Mouse (Mus musculus) left cerebral cortex, postnatal 10 days (tissue): ENCODE measurements around the gene Wdr27. TPM values are rescaled to one million over a fixed set of nuclear protein-coding genes. Genes with fewer than 3 reads are reported as not detected.

Experiments
- DNase-seq, 2 experiments: peaks; one replicate each; pipeline ENCODE4 v3.0.0; 2021 to 2022; ENCODE audit warnings: low spot score in 2 of 2, mixed read lengths in 1 of 2; ENCODE audit errors: extremely low spot score in 1 of 2
- intact Hi-C: fragments of 180-260 bp; cut with DNase I; formaldehyde crosslinking; loops from one replicate; pipeline ENCODE4 v1.15.1; 2025
- total RNA-seq, 2 experiments: library from RNA; stranded (reverse); gene quantifications; 2 replicates each; pipeline ENCODE4 v1.2.3; 2021

Wdr27 gene
- total RNA-seq, 2 experiments from 2014 or later = 3.6 to 4.6 TPM

DNA sequence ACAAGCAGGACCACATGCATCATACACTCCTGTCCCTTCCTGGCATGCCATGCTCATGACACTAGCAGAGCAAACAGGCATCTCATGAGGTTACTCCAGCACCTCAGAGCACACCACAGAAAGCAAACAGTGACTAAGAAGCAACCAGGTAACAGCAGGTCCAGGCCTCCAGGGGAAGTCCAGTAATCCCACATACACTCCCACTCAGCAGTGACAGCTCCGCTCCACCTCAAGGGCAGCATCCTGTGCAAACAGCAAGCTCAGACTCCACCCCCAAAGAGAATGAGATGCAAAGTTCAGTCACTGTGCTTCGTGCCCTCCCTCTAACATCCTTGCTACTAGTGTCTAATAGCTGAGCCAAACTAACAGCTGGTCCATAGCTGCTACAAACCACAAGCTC, 56.0 kb downstream of the Wdr27 start:
- DNase-seq = no peak
- intact Hi-C loops = no loop called here

DNA sequence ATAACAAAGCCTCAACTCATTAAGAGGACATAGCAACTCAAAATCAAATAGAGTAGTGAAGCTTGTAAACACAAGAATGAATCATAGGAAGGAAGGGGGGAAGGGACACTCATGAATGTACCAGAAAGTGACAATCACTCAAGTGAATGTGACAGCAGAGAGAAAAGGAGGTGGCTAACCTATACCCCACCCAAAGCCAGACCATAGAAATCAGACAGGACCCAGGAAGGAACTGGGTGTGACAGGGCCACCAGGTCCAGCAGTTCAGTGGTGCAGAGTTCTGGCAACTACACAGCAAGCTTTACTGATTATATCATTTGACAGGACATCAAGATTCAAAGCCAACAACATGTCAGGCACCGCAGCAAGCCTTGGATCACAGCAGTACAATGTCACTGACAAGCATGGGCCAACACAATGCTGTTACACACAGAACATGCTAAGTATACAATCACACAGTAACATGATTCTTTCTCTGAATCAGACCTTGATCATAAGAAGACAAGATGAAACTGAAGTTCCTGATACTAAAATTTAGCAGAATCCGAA, 68.2 kb downstream of the Wdr27 start:
- DNase-seq = no peak
- intact Hi-C loops = no loop called here

- intact Hi-C loops = no loop called here
- no peak for DNase-seq
Measured at GRCm38 (mm10) chr17:14860220-14860619, 82.7 kb downstream of the Wdr27 start.

- no peak for DNase-seq
- intact Hi-C loops = no loop called here
Measured at GRCm38 (mm10) chr17:14847709-14848108, 95.2 kb downstream of the Wdr27 start.

- intact Hi-C loops = no loop called here
- no peak for DNase-seq
Measured at GRCm38 (mm10) chr17:14846880-14847279, 96.1 kb downstream of the Wdr27 start.

- intact Hi-C loops = no loop called here
- DNase-seq = peak in 1 of 2 experiments; percentile 50
Measured at GRCm38 (mm10) chr17:14826715-14827295, 116.2 kb downstream of the Wdr27 start.

DNA sequence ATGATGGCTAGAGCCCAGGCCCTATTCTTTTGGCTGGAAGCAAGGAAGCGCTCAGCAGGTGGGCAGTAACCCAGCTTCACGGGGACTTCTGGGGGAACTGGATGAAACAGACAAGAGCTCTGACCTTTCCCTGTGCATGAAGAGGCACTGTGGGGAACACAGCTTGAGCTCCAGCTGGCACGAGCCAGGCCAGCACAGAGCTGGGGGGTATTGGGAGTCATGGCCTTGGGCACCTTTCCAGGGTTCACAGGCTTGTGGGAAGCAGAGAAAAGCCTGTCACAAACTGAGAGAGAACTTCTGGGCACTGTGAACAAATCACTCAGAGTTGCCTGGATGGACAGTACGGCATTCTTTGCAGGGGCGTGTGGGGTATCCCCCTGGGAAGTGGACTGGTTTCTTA, 118.0 kb downstream of the Wdr27 start:
- peak in 1 of 2 experiments; percentile 49 for DNase-seq
- intact Hi-C loops = no loop called here

DNA sequence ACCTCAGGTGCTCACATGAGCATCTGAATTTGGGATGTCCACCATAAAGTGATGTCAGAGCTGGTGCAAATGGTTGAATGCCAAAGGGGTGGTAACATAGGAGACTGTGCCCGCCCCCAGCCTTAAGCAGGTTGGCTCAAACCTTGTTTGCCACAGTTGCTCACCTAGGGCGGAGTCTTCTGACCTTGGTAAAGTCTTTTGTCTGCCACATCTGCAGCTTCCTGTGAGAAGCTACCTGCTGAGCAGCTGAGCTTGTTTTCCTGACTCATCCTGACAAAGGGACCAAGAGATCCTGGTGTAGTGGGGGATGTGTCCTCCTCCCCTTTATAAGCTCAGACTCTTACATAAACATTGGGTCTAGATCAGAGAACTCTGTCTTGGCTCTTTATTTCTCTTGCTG, 125.0 kb downstream of the Wdr27 start:
- intact Hi-C loops = no loop called here
- DNase-seq = no peak

DNA sequence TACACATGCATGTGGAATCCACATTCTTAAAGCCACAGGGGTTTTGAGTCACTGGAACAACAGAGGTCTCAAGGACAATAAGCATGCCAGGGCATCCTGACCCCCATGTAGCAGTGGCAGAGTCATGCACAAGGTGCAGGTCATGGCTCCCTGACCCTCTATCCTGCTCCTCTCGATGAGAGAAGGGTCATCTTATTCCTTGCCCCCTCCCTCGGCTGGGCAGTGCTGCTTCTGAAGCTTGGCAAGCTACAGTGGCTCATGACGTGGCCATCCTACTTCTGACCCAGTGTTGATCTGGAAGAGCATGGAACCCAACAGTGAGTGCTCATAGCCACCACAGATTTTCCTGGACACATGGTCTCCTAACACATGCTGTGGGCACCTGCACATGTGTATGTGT, 126.9 kb downstream of the Wdr27 start:
- intact Hi-C loops = no loop called here
- DNase-seq = no peak

DNA sequence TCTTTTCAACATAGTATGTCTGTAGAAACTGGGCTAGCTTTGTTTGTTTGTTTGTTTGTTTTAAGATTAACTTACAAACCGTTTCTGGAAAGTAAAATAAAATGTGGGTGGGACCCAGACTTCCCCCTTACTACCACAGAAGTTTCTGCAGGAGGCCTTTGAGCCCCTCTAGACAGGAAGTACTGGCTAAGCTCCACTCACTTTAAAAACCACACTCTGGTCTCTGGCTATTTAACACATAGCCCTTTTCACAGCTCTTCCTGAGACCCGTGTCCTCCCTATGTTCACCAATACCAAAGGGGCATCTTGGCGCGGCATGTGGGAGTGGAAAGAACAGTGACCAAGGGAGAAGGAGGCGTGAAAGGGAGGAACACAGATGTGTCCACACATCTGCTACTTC, 127.7 kb downstream of the Wdr27 start:
- no peak for DNase-seq

GRCm38 (mm10) chr17:14812631-14813030, 130.3 kb downstream of the Wdr27 start:
- intact Hi-C loops = no loop called here
- no peak for DNase-seq

More for the DNA sequence above, 127.7 kb downstream of the Wdr27 start:
- intact Hi-C loops = no loop called here

DNA sequence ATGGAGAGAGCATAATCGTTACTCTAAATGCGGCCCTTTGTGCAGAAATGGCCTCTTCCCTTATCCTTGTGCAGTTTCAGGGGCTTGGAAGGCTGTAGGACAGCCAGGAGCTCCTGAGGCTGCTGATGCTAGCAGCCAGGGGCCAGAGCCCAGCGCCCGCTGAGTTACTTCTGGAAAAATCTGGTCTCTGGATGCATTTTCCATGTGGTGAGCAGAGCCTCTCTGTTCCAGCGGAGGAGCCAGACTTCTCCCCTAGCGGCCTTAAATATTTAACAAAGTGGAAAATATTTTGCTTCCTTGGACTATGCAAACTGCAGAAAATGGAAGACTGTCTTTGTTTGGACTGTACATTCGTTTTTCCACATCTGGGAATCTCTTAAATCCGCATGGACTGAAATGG, 130.9 kb downstream of the Wdr27 start:
- intact Hi-C loops = no loop called here
- DNase-seq = no peak

GRCm38 (mm10) chr17:14806808-14807207, 136.2 kb downstream of the Wdr27 start:
- intact Hi-C loops = no loop called here
- no peak for DNase-seq

- DNase-seq = no peak
- intact Hi-C loops = no loop called here
Measured at GRCm38 (mm10) chr17:14799243-14799642, 143.7 kb downstream of the Wdr27 start.

- intact Hi-C loops = no loop called here
- DNase-seq = no peak
Measured at GRCm38 (mm10) chr17:14795074-14795473, 147.9 kb downstream of the Wdr27 start.

DNA sequence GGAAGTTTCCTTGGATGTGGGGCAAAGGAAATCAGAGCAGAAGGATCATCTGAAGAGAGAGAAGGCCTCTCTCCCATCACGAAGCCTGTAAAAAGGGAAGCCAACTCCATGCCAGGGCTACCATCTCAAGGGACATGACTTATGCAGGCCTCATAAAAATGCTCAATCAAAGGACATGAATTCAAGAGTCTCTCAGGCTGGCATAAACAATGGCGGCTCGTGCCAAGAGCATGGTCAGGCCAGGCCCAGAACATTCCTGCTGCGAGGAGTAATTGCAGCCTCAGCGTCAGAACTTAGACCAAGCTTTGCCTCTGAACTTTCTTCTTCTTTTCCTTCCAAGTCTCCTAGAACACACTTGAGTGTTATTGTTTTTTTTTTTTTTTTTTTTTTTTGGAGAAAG, 163.6 kb downstream of the Wdr27 start:
- DNase-seq = no peak
- intact Hi-C loops = no loop called here

- intact Hi-C loops = no loop called here
- no peak for DNase-seq
Measured at GRCm38 (mm10) chr17:14771339-14771738, 171.6 kb downstream of the Wdr27 start.

DNA sequence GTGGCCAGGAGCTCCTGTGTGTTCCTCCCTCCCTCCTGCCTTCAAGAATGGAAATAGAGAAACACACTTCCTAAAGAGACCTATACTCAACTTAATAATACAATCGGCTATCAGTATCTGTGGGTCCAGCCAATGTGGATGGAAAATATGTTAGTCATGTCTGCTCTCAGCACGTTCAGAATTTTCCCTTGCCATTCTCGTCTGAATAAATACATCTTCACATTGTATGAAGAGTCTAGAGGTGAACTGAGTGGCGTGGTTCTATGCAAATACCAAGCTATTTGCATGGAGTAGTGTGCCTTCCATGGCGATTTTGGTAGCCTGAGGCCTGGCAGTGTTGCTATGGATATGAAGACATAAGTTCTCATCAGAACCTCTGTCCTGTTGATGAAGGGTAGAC, 172.6 kb downstream of the Wdr27 start:
- DNase-seq = no peak

More for the DNA sequence above, 172.6 kb downstream of the Wdr27 start:
- intact Hi-C loops = no loop called here
